Mouse (Mus musculus) spleen, adult 2 months (tissue): ENCODE measurements around the gene Ndc1.

Experiments
- CTCF ChIP-seq: fragments of 200-500 bp; IDR thresholded peaks from 2 replicates; pipeline ENCODE4 v1.5.1; 2011; ENCODE audit warnings: mild to moderate bottlenecking, inconsistent platforms; ENCODE audit not compliant: insufficient read depth, insufficient read length, insufficient replicate concordance; ENCODE audit errors: extremely low read depth
- POLR2A ChIP-seq: fragments of 200-500 bp; IDR thresholded peaks from 2 replicates; pipeline ENCODE4 v1.6.1; 2011; ENCODE audit warnings: low read depth, low read length, inconsistent platforms

DNA sequence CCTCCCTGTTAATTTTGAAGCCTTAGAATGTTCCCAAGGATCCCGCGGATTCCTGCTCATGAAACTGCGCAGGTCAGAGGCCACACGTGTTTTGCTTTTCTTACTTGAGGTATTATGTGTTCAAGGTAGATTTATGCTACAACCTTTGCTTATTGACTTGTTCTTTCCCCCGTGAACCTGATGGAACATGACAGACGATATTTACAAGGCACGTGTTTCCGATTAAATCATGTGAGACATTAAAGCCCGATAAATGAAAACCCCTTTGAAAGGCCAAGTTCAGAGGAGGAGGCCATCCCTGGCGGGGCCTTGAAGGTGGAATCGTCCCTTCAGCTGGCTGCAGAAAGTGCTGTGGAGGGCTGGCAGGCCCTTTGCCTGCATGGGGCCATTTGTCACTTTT, 92.9 kb downstream of the Ndc1 start:
- no peak for TF ChIP-seq CTCF
- no peak for TF ChIP-seq POLR2A
